Mouse (Mus musculus) midbrain, embryonic 14.5 days (tissue): ENCODE results near the gene Lrp3. TPM values are rescaled to one million over a fixed set of nuclear protein-coding genes. Genes with fewer than 3 reads are reported as not detected.
A peak's percentile ranks its signal among the peaks of the same experiment; 100 is the strongest.
"Not testable (repeated sequence)": the region's sequence is repeated elsewhere in the genome, so short reads cannot be mapped to it uniquely, and the experiment has no call there.

Source experiments
- ATAC-seq: fragments of 200-750 bp; cut with Nextera tagmentation; 2 replicates; pipeline ENCODE4 v1.8.0; 2017; ENCODE audit warnings: moderate number of reproducible peaks, moderate library complexity; ENCODE audit not compliant: low FRiP score, low TSS enrichment
- DNase-seq: peaks from one replicate; pipeline ENCODE4 v3.0.0-alpha.2; 2015
- H3K27ac ChIP-seq: fragments of 300-500 bp; sonication (generic); replicated peaks from 2 replicates; pipeline ENCODE4 v1.5.1; 2014; ENCODE audit warnings: mild to moderate bottlenecking, low read depth, low read length, moderate library complexity
- H3K27me3 ChIP-seq: fragments of 300-500 bp; sonication (generic); 2 replicates; pipeline ENCODE4 v1.6.1; 2014; ENCODE audit warnings: low read length, control low read depth, mixed read lengths; ENCODE audit not compliant: control insufficient read depth, insufficient read depth
- H3K36me3 ChIP-seq: fragments of 300-500 bp; sonication (generic); 2 replicates; pipeline ENCODE4 v1.6.1; 2014; ENCODE audit warnings: low read length, control low read depth; ENCODE audit not compliant: control insufficient read depth, insufficient read depth
- H3K4me1 ChIP-seq: fragments of 300-500 bp; sonication (generic); 2 replicates; pipeline ENCODE4 v1.6.1; 2014; ENCODE audit warnings: mild to moderate bottlenecking, antibody characterized with exemption, low read length, control low read depth; ENCODE audit not compliant: control insufficient read depth, insufficient read depth
- H3K4me2 ChIP-seq: fragments of 300-500 bp; sonication (generic); 2 replicates; pipeline ENCODE4 v1.6.1; 2014; ENCODE audit warnings: mild to moderate bottlenecking, low read length, moderate library complexity
- H3K4me3 ChIP-seq: fragments of 300-500 bp; sonication (generic); replicated peaks from 2 replicates; pipeline ENCODE4 v1.5.1; 2014; ENCODE audit warnings: low read depth, low read length
- H3K9ac ChIP-seq: fragments of 300-500 bp; sonication (generic); replicated peaks from 2 replicates; pipeline ENCODE4 v1.6.1; 2014; ENCODE audit warnings: mild to moderate bottlenecking, low read length, moderate library complexity
- H3K9me3 ChIP-seq: fragments of 300-500 bp; sonication (generic); 2 replicates; pipeline ENCODE4 v1.6.1; 2016; ENCODE audit warnings: low read length, control low read depth, mixed read lengths; ENCODE audit not compliant: control insufficient read depth
- WGBS: fragments of 180-500 bp; shearing (Covaris S2); extraction: QIAGEN DNeasy Blood & Tissue Kit; methylation state at CpG from one replicate; pipeline ENCODE4 v1.1.7; 2014; 5-methylcytosine and 5-hydroxymethylcytosine counted together
- polyA plus RNA-seq: library from polyadenylated mRNA; unstranded; fragments of >200 nt; fragmentation: Nextera tagmentation; extraction: Ambion mirVana; gene quantifications from 2 replicates; pipeline ENCODE4 v1.2.1, GENCODE M21; 2014

Lrp3 gene
- polyA plus RNA-seq = 33.3 and 35.8 TPM in 2 replicates

DNA sequence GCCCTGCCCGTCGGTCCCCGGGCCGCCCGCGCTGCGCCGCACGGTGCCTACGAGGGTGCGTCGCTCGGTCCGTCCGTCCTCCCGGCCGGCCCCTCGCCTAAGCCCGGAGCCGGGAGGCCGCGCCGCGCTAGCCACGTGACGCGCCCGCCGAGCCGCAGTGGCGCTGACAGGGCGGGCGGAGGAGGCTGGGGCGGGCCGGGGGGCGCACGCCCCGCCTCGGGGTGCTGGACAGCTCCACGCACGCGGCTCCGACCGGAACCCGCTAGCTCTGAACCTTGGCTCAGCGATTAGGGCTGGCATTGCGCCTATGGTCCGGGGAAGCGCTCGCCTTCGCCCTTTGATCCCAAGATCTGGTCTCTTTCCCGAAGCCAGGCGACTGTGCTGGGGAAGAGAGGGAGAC is at the start of gene Lrp3:
TSS of gene Lrp3 (minus strand) at position 274 of the 400 bp plus-strand sequence.
- no peaks in the 10 kb centered on the region for H3K27me3 ChIP-seq
- peak within 1 kb of the TSS; percentile 98 for H3K9ac ChIP-seq
- DNase-seq = peak; percentile 92
- no peaks in the 10 kb centered on the region for H3K9me3 ChIP-seq
- peak; percentile 89 for ATAC-seq
- peaks cover 30% of the 10 kb centered on the region for H3K36me3 ChIP-seq
- WGBS = under 1% methylated on average over 53 of the region's 53 CpGs
- H3K4me2 ChIP-seq = peak within 1 kb of the TSS; percentile 72
- H3K4me1 ChIP-seq = peaks cover 15% of the 10 kb centered on the region
- H3K4me3 ChIP-seq = peak within 1 kb of the TSS; percentile 82
- peak within 1 kb of the TSS; percentile 94 for H3K27ac ChIP-seq

DNA sequence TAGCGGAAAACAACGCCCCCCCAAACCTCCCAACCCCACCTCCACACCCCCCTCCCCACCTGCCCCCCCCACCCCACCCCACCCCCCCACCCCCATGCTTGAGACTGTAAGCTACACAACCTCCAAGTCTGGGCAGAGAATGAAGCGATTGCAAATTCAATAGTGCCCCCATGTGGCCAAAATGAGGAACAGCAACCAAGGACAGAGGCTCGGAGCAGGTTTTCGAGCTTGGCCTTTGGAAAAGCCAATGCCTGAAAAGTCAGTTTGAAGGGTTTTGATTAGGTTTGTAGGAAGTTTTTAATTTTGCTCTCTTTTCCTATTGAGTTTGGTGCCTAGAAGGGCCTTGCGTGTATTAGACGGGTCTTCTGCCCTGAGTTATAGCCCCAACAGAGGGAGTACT is 49.4 kb upstream of the Lrp3 start:
- no peak overlapping the region for H3K4me3 ChIP-seq
- no peak overlapping the region for H3K27ac ChIP-seq
- no peaks in the 10 kb centered on the region for H3K4me1 ChIP-seq
- 10% methylated on average over 7 of the region's 7 CpGs for WGBS
- ATAC-seq (no peak), DNase-seq (peak; percentile 83)
- H3K9me3 ChIP-seq = no peaks in the 10 kb centered on the region
- H3K36me3 ChIP-seq = no peaks in the 10 kb centered on the region
- H3K9ac ChIP-seq = no peak overlapping the region
- no peak overlapping the region for H3K4me2 ChIP-seq
- H3K27me3 ChIP-seq = no peaks in the 10 kb centered on the region

- Histone ChIP-seq H3K4me1 (no peaks in the 10 kb centered on the region), H3K9ac (no peak overlapping the region), H3K4me3 (no peak overlapping the region), H3K27me3 (no peaks in the 10 kb centered on the region), H3K4me2 (no peak overlapping the region), H3K9me3 (no peaks in the 10 kb centered on the region), H3K27ac (no peak overlapping the region), H3K36me3 (no peaks in the 10 kb centered on the region)
- ATAC-seq (no peak), DNase-seq (no peak)
- 89% methylated on average over 15 of the region's 15 CpGs for whole genome bisulfite sequencing
These were observed 48.5 kb upstream of the Lrp3 start for GRCm38 (mm10) chr7:35263595-35264489.

GRCm38 (mm10) chr7:35259384-35259783 is 44.1 kb upstream of the Lrp3 start:
- DNase-seq (no peak), ATAC-seq (no peak)
- no peaks in the 10 kb centered on the region for H3K4me1 ChIP-seq
- H3K27ac ChIP-seq = no peak overlapping the region
- no peak overlapping the region for H3K4me2 ChIP-seq
- WGBS = 90% methylated on average over 8 of the region's 8 CpGs
- H3K4me3 ChIP-seq = no peak overlapping the region
- H3K9ac ChIP-seq = no peak overlapping the region
- H3K36me3 ChIP-seq = no peaks in the 10 kb centered on the region
- H3K9me3 ChIP-seq = no peaks in the 10 kb centered on the region
- no peaks in the 10 kb centered on the region for H3K27me3 ChIP-seq

- Histone ChIP-seq H3K27ac (no peak overlapping the region), H3K4me2 (no peak overlapping the region), H3K4me1 (no peaks in the 10 kb centered on the region), H3K9me3 (no peaks in the 10 kb centered on the region), H3K27me3 (no peaks in the 10 kb centered on the region), H3K36me3 (no peaks in the 10 kb centered on the region), H3K4me3 (no peak overlapping the region), H3K9ac (no peak overlapping the region)
- ATAC-seq (no peak), DNase-seq (no peak)
- WGBS = 61% methylated on average over 7 of the region's 7 CpGs
These were observed 43.0 kb upstream of the Lrp3 start for GRCm38 (mm10) chr7:35258294-35258693.

DNA sequence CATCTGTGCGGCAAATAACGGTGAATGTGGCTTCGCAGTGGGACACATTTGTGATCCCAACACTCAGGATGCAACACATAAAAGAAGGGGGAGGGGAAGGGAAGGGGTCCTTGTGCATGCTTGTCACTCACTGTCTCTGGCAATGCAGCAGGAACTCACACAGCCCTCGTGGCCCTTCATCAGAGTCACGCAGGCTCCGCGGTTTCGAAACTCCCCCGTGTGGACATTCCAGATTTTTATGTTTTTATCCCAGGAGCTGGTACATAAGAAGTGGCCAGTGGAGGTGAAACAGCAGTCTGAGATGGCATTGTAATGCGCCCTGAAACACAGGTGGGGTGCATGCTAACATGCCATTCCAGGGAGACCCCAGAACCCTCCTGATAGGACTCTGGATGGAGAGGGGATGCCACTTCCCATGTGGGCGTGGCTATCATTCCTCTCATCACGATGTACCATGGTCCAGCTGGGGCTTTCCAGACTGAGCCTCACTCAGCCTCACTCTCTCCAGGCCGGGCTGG is 36.8 kb upstream of the Lrp3 start:
- peak overlapping the region; percentile 2 for H3K4me3 ChIP-seq
- no peaks in the 10 kb centered on the region for H3K9me3 ChIP-seq
- no peak overlapping the region for H3K27ac ChIP-seq
- WGBS = 6% methylated on average over 13 of the region's 13 CpGs
- DNase-seq = peak; percentile 82
- H3K9ac ChIP-seq = no peak overlapping the region
- H3K4me2 ChIP-seq = peak overlapping the region; percentile 38
- H3K36me3 ChIP-seq = no peaks in the 10 kb centered on the region
- H3K27me3 ChIP-seq = no peaks in the 10 kb centered on the region
- peak; percentile 66; the same call in 1 of the 2 replicates for ATAC-seq
- H3K4me1 ChIP-seq = 0 out of 2 replicates have a peak, but pooled peaks cover 4% of the 10 kb centered on the region

DNA sequence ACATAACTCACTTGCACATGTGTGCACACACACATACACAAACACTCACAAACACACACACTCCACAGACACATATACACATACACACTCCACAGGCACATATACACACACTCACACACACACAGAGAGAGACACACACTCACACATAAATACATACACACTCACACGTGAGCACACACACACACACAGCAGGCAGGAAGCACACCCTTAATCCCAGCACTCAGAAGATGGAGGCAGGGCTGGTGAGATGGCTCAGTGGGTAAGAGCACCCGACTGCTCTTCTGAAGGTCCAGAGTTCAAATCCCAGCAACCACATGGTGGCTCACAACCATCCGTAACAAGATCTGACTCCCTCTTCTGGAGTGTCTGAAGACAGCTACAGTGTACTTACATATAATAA is 22.6 kb upstream of the Lrp3 start:
- not testable (repeated sequence) for H3K27ac ChIP-seq, H3K9ac ChIP-seq, DNase-seq, ATAC-seq, H3K4me2 ChIP-seq, H3K4me1 ChIP-seq, H3K4me3 ChIP-seq, H3K36me3 ChIP-seq, H3K27me3 ChIP-seq, H3K9me3 ChIP-seq
- WGBS = 72% methylated on average over 3 of the region's 3 CpGs

DNA sequence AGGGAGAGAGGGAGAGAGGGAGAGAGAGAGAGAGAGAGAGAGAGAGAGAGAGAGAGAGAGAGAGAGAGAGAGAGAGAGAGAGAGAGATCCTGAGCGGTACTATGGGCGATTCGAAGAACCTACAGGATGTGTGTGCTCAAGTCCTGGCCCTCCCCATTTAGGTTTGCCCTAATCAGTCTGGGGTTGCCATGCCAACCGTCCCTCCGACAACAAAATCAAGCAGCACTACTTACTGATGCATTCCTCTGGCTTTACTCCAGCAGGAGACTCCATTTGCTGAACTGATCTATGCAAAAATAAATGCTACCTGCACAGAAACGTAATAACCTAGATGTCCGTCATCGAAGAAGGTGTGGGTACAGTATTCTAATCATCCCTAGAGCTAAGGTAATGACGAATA is 20.0 kb upstream of the Lrp3 start:
- Histone ChIP-seq H3K4me2 (peak overlapping the region; percentile 60), H3K4me3 (peak overlapping the region; percentile 53), H3K27ac (peak overlapping the region; percentile 95), H3K9me3 (no peaks in the 10 kb centered on the region), H3K27me3 (no peaks in the 10 kb centered on the region), H3K36me3 (no peaks in the 10 kb centered on the region), H3K9ac (peak overlapping the region; percentile 54; the same call in 1 of the 2 replicates), H3K4me1 (no peaks in the 10 kb centered on the region)
- DNase-seq (peak; percentile 84), ATAC-seq (peak; percentile 62)
- 13% methylated on average over 9 of the region's 9 CpGs for WGBS
